Mouse (Mus musculus) 3T3-L1 (cell line): Measurements from ENCODE around the gene Rgl2.
A peak's percentile ranks its signal among the peaks of the same experiment; 100 is the strongest.
"Not testable (repeated sequence)": the region's sequence is repeated elsewhere in the genome, so short reads cannot be mapped to it uniquely, and the experiment has no call there.

ENCODE experiments used
- DNase-seq: peaks from one replicate; pipeline ENCODE4 v3.0.0-alpha.2; 2015; ENCODE audit warnings: low read depth, low spot score

Gene Rgl2

GRCm38 (mm10) chr17:33948090-33948904 lies 19.0 kb downstream of the Rgl2 start:
- DNase-seq: no peak

DNA sequence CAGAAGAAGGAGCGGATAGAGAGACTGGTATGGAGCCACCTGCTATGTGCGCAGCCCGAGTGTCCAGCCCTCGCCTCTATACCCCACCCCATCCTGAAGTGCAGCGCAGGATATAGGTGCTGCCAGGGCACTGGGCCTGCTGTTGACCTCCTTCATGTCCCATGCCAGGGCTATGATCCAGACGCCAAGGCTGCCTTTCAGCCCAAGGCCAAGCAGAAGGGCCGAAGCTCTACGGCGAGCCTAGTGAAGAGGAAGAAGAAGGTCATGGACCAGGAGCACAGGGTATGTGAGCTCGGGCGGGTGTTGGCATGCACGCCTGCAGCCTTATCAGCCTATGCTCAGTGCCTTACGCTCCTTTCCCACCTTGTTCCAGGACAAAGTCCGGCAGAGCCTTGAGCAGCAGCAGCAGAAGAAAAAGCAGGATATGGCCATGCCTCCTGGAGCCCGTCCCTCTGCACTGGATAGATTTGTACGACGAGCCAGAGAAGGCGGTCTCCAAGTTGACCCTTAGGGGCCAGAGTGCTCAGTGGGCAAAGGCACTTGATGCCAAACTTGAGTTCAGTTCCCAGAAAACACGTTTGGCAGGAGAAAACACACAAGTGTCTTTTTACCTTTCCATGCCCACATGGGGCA lies 19.7 kb downstream of the Rgl2 start:
- DNase-seq: no peak

GRCm38 (mm10) chr17:33950131-33950625 lies 20.8 kb downstream of the Rgl2 start:
- DNase-seq: no peak

- DNase-seq: peak; percentile 95
Measured at GRCm38 (mm10) chr17:33951021-33951946, 21.9 kb downstream of the Rgl2 start, which contains the start of gene B3galt4. B3galt4 (minus strand) TSS chr17:33951488.

GRCm38 (mm10) chr17:33952015-33952414 lies 22.7 kb downstream of the Rgl2 start:
- not testable (repeated sequence) for DNase-seq

GRCm38 (mm10) chr17:33952879-33953278 lies 23.5 kb downstream of the Rgl2 start:
- DNase-seq: no peak

DNA sequence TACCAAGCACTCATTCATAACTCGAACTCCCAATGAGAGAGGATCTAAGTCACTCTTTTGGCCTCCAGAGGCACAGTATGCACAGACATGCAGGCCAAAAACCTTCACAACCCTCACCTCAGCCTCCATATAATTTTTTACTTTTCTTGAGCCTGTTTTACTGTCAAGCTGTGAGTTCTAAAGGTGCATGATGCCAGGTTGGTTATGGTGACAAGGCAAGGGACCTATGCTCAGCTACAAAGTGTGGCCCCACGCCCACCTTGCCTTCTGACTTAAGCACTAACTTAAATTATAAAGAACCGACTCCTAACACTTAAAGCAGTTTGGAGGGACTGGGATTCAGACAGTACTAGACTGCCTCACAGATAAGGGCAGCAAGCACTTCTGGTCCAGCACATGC lies 24.0 kb downstream of the Rgl2 start:
- no peak for DNase-seq

GRCm38 (mm10) chr17:33953961-33954565 lies 24.7 kb downstream of the Rgl2 start:
- peak; percentile 48 for DNase-seq

- DNase-seq: peak; percentile 50
Measured at GRCm38 (mm10) chr17:33954646-33955554, 25.6 kb downstream of the Rgl2 start.

DNA sequence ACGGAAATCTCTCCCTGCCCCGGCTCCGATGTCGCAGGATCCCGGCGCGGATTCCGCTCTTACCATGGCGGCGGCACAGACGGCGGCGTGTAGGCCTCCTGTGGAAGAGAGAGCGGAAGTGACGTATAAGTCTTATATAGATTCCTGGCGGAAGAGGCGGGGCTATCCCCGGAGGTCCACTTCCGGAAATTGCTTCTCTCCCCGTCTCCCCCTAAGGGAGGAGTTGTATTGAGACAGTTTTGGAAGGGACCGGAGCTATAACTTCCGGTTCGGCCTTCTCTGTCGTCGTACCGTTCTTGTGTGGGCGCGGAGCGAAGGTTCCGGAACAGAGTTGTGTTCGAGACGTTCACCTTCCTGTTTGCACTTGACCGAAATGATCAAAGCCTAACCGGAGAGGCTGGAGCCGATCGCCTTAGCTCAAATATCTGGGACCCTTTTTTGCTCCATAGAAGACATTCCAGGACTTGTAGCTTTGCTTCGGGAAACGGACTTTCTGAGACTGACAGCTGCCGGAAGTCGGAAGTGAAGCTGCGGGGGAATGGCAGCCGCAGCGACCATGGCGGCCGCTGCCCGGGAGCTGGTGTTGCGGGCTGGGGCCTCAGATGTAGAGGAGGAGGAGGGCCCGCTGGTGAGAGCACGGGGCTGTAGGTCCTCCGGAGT lies 26.3 kb downstream of the Rgl2 start, which contains the start of the genes Vps52 and Rps18:
TSS of gene Vps52 (plus strand) at position 258 of the 660 bp plus-strand sequence.
TSS of gene Rps18 (minus strand) at position 447 of the 660 bp plus-strand sequence.
- peak; percentile 98 for DNase-seq

DNA sequence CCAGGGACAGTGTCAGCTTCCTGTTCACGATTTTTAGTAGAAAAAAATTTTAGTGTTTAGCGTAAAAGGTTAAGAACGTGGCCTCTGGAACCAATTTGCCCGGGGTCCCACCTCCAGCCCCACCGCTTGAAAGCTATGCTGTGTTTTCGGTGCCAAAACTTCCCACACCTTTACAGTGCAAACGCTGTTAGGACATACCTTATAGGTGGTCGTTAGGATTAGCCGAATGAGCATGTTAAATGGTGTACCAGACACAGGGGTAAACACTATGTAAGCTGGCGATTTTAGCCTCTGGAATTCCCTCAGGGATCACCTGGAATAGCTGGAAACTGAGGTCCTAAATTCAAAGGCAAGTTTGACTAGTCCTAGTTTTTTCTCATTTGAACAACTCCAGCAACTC lies 27.0 kb downstream of the Rgl2 start:
- DNase-seq: no peak

GRCm38 (mm10) chr17:33957493-33957892 lies 28.1 kb downstream of the Rgl2 start:
- DNase-seq: no peak

GRCm38 (mm10) chr17:33958451-33958850 lies 29.1 kb downstream of the Rgl2 start:
- DNase-seq: no peak

DNA sequence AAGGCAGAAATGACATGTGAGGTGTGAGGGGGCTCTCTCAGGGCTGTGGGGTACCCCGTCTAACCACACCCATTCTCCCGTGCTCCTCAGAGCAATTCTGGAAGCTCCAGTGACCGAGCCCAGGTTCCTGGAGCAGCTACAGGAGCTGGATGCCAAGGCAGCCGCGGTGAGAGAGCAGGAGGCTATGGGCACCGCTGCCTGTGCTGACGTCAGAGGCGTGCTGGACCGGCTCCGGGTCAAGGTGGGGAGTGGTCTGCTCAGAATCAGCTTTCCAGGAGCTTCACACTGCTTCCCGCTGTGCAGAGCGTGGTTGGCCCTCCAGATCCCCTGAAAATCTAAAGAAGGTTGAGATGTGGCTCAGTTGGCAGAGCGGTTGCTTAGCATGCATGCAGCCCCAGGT lies 29.8 kb downstream of the Rgl2 start:
- no peak for DNase-seq

DNA sequence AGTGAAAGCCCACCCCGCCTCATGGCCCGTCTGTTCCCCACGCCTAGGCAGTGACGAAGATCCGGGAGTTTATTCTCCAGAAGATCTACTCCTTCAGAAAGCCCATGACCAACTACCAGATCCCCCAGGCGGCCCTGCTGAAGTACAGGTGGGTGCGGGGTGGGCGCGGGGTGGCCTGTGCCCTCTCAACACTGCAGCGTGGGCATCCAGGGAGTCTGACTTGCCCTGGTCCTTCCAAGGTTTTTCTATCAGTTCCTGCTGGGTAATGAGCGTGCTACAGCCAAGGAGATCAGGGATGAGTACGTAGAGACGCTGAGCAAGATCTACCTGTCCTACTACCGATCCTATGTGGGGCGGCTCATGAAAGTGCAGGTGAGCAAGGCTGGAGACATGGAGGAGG lies 30.6 kb downstream of the Rgl2 start:
- no peak for DNase-seq

- no peak for DNase-seq
Measured at GRCm38 (mm10) chr17:33962876-33963275, 33.5 kb downstream of the Rgl2 start.

DNA sequence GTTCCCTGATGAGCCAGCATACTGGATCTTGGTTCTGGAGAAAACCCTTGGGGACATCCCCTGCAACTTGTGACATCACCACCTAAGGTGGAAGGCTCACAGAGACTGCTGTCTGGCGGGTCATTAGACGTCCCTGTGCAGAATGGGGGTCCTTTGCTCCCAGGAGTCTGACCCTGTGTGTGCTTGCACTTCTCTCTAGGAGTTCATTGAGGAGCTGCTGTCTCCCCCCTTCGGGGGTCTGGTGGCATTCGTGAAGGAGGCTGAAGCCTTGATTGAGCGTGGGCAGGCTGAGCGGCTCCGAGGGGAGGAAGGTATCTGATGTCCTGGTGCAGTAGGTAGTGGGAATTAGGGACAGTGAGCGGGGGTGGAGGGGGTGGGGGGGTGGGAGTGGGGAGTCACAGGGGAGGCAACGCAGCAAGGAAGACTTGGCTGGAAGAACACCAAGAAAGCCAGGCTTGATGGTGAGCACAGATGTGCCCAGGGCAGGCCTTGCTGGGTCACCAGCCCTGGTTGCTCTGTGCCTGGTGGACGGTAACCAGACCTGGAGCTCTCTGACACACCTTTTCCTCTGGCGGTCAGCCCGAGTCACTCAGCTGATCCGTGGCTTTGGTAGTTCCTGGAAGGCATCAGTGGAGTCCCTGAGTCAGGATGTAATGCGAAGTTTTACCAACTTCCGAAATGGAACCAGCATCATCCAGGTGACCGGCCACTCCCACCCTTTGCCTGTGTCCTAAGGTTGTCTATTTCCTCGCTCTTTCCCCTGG lies 35.9 kb downstream of the Rgl2 start:
- no peak for DNase-seq

DNA sequence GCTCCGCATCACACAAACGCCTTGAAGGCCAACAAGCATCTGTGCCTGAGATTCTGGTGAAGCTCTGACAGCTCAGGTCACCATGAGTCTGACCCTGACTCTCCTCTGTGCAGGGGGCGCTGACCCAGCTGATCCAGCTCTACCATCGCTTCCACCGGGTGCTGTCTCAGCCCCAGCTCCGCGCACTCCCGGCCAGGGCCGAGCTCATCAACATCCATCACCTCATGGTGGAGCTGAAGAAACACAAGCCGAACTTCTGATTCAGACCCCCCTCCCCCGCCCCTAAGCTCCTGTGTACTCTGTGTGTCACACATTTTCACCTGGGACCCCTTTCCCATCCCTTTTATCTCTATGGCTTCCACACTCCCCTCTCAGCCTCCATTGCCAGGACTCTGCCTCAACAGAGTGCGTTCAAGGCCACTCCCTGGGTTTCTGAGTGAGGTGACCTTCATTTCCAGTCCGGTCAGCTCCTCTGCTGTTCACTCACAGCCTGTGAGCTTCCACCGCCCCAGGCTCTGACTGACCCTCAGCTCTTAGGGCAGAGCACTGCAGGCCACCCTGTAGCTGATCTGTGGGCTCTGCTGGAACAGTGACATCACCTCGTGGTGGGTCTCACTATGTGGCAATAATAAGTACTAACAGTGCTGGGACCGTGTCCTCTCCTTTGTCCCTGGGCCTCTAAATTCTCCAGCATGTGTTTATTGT lies 36.7 kb downstream of the Rgl2 start:
- DNase-seq: no peak
